Mouse (Mus musculus) gastrocnemius, adult 18-20 months (tissue): ENCODE data around the gene Iqgap3. TPM values are rescaled to one million over a fixed set of nuclear protein-coding genes. Genes with fewer than 3 reads are reported as not detected.

ENCODE experiments used
- DNase-seq: peaks from one replicate; pipeline ENCODE4 v3.0.0; 2021; ENCODE audit warnings: low spot score
- total RNA-seq, 2 experiments: library from RNA; stranded (reverse); gene quantifications; 2 replicates each; pipeline ENCODE4 v1.2.3; 2021

Iqgap3 gene
- total RNA-seq, 2 experiments from 2014 or later: 0.21 to 0.39 TPM

DNA sequence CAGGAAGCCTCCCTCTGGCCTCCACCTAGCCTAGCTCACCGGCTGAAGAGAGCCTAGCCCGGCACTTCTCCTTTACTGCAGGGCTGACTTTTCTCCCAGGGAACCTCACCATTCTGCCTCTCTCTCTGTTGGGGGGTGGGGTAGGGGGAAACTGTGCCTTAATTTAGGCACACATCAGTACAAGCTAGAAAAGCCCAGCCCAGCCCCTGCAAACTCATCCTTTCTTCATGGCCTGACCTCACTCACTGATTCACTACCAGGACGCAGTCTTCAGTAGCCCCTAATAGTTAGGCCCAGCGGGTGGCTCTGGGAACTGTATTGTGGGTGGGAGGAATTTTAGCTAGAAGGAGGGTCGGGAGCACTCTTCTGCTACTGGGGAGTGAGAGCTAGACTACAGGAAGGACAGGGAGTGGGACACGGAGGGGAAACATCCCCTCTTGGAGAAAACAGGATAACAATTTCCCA lies 67.8 kb downstream of the Iqgap3 start:
- no peak for DNase-seq

DNA sequence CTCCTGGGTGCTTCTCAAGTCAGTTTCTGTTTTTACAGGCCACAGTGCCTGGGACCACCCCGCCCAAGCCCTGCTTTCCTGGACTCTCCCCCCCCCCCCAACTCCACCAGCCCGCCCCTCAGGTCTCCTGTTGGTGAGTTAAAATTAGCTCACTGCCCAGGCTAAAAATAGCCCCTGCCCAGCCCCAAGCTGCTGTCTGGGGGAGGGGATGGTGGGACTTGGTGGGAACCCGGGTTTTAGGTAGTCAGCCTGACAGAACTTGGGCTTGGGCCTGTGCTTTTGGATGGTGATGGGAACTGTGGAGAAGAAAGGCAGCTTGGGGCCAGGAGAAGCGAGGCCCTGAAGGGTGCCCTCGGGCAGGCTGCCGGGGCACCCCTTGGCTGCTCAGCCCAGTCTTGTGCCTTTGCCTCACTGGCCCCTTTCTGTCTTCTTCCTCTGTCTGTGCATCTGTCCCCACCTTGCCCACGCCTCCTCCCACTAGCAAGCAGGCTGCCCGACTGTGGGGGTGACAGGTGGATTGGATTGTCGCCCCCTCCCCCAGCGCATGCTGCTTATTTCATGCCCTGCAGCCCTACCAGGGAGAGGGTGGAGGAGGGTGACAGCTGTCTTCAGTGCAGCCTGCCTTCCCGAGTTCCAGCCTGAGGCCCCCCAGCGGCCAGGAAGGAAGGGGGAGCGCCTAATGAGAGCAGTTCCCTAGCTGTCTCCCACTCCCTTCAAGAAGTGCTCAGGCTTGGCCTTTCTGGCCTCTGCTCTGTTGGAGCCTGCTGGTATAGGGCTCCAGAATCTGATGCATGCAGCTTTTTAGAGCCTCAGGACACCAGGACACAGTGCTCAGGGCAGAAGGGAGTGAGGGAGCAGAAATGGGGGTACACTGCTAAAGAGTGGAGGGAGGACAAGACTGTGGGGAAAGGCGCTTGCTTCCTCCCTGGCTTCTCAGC lies 68.6 kb downstream of the Iqgap3 start:
- peak; percentile 75 for DNase-seq

DNA sequence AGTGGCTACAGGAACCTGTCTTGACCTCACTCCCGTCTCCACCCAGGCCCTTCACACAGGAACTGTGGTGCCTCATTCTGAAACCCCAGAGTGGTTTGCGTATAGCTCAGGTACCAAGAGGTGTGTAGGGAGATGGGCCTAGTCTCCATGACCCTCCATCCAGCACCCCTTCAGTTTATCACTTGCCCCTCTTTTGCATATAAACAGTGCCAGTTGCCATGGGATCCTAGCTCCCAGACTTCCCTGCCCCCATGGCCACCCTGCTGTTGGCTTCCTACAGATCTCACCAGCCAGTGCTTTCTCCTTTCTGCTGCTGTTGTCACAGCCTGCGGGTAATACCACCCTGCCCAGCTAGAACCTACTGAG lies 69.2 kb downstream of the Iqgap3 start:
- DNase-seq: no peak

DNA sequence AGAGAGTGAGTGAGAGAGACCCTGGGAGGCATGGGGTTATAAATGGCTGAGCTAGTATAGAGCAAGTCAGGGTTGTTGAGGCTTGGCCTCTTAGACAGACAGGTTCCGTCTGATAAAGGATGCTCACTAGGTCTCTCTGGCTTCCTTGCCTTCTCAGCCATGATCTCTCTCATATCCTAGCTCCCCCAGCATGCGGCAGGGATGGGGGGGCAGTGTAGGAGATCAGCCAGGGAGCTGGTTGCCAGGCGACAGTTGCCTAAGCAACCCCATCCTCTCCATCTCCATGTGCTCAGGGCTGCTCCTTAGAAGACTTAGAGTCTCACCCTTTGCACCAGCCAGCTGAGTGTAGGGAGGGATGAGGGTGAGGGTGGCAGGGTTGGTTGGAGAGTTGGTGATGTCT lies 70.3 kb downstream of the Iqgap3 start:
- DNase-seq: no peak

DNA sequence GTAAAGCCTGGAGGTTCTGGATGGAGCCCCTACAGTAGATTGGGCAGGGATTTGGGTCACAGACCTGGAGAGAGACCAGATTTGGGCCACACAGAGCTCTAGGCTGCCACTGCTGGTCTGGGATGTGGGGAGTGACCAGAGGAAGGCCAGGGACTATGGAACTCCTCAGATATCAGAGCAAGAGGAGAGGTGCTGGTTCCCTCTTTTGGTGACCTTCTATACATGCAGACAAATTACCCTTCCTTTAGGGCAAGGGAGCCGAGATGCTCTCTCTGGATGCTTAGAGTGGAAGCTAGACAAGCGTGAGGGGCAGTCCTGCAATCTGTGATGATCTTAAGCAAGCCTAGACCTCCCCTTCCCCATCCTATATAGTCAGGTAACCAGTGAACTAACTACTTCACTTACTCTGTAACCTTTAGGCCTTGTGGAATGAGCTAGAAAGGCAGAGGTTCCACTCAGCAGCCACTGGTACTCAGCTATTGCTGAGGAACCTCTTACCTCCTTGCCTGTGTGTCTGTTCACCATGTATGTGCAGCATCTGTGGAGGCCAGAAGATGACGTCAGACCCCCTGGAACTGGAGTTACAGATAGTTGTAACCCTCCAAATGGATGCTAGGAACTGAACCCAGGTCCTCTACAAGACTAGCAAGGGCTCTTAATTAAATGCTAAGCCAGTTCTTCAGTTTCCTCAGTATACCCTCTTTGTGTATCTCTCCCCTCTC lies 71.7 kb downstream of the Iqgap3 start:
- DNase-seq: no peak

DNA sequence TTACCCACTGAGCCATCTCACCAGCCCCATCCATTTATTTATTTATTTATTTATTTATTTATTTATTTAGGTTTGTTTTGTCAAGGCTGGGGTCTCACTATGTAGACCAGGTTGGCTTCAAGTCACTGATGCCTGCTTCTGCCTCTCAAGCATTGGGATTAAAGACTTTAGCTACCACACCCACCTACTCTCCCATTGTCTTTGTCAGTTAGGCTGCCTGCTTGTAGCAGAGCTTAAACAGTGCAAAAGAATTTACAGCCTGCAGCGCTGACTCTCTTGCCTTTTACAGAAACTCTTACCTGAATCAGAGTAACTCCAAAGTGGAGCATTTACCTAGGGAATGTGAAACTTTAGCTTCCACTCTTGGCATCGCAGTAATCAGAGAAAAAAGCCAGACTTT lies 72.5 kb downstream of the Iqgap3 start:
- no peak for DNase-seq

DNA sequence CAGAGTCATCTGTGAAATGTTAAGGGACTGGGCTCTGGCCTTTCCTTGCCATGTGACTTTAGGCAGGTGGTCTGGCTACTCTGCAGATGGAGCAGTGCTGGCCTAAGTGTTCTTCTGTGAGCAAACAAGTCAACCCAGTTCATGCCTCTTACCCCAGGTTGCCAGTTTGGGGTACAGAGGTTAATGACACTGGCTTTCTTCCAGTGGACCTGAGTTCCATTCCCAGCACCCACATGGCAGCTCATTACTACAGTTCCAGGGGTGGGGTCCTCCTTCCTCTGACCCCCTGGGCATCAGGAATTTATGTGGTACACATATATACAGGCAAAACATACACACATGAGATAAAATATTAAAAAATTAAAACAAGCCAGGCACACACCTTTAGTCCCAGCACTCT lies 75.0 kb downstream of the Iqgap3 start:
- no peak for DNase-seq

DNA sequence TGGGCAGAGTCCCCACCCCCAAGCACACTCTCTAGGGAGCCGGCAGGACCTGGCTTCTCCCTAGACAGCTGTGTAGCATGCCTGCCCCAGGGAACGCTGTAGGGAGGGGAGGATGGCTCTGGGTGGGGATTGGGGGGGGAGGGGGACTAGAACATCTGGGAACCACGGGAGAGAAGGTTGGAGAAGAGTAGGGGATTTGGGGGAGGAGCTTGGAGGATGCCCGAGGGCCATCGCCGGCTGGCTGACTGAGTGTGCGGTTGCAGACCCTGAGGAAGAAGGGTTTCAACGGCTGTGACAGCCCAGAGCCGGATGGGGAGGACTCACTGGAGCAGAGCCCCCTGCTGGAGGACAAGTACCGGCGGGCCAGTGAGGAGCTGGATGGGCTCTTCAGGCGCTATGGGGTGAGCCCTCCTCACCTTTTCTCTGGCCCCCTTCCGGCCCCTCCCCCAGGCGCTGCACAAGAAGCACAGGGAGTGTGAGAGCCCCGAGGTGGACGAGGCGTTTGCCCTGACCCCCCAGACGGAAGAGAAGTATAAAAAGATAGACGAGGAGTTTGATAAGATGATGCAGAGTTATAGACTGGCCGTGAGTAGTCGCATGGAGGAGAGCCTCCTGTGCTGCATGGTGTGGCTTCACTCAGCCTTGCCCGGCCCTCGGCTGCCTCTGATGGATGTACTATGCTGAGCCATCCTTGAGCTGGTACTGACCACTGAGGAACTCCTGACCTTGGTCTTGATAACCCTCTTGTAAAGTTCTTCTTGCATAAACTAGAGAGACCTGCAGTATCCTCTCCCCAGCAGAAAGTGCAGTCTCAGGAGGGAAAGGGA lies 76.2 kb downstream of the Iqgap3 start:
- no peak for DNase-seq

DNA sequence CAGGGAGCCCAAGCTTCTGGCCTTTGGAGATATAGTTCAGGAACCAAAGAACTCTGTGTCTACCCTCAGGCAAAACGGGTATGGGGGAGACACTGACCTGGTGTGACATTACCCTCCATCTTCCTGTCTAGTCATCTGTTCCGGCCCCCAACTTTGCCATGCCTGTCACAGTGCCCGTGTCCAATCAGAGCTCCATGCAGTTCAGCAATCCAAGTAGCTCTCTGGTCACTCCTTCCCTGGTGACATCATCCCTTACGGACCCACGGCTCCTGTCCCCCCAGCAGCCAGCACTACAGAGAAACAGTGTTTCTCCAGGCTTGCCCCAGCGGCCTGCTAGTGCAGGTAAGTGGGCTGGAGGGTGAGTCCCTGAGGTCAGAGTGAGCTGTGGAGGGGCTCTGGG lies 77.2 kb downstream of the Iqgap3 start:
- DNase-seq: no peak

DNA sequence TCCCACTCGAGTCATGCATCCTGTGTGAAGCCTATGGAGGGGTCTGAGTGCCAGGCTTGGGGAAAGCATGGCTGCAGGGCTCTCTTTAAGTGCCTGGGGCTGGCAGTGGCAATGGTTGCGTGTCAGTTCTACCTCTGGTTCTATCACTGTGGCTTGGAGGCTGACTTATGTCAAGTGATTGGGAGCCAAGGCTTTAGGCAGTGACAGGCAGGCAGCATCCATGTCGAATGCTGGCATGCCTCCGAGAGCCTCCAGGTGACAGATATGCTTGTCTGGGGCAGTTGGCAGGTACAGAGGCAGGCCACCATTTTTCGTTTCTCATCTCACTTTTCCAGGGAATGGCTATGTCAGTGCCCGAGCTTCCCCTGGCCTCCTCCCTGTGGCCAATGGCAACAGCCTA lies 79.1 kb downstream of the Iqgap3 start:
- no peak for DNase-seq

DNA sequence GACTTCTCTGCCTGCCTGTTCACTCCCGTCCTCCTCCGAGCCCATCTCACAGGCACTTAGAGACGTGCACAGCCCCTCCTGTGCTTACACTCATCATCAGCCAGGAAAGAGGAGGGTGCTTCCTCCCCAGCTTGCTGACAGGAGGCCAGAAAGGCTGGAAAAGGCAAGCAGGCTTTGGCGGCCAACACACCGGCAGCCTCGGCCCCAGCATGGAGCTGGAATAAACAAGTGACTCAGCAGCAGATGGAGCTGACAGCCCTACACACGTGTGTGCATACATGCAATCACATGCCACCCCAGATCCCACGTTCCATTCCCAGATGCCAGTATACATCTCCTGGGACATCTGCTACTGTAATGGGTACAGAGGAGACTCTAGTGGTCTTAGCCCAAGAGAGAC lies 80.5 kb downstream of the Iqgap3 start:
- DNase-seq: peak; percentile 89

DNA sequence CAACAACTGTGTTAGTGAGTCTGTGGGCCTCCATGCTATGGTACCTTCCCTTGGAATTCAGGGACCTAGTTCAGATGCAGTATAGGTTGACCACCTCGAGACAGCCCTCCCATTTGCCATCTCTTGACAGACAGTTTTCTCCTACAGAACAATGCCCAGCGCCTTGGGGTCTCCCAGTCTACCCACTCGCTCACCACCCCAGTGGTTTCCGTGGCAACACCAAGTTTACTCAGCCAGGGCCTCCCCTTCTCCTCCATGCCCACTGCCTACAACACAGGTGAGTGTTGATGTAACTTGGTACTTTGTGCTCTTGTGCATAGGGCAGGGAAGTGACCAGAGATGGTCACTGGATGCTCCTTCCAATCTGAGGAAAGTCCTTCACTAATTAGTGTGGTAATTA lies 81.0 kb downstream of the Iqgap3 start:
- no peak for DNase-seq

DNA sequence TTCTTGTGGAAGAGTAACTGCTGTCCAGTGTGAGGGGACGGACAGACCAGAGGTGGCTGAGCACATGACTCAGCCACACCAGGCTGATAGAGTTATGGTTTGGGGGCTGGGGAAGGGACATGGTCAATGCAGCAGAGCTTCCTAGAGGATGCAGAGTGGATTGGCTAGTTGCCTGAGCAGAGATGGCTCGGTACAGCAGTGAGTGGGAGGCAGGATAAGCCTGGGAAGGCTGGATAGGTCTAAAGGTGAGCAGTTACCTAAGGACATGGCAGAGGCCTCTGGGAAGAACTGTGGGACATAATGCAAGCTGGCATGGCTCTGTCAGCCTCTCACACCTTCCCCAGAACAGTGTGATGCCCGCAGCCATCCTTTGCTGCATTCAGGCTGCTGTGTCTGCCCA lies 82.1 kb downstream of the Iqgap3 start:
- DNase-seq: no peak

DNA sequence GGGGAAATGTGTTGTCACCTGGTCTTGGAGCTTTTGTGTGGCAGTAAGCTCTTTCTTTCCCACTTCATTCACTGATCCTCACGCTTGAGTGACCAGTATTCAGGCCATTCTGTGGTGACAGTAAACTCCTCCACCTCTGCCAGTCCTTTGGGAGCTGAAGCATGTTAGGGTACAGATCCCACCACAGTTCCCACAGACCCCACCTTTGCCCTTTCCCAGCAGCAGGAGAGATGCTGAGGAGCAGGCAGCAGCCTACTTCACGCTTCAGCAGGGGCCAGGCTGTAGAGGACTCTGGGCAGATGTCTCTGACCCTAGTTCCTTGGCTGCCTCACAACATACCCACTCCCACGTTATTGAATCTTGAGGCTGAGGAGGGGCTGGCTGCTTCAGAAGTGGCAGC lies 82.5 kb downstream of the Iqgap3 start:
- no peak for DNase-seq

DNA sequence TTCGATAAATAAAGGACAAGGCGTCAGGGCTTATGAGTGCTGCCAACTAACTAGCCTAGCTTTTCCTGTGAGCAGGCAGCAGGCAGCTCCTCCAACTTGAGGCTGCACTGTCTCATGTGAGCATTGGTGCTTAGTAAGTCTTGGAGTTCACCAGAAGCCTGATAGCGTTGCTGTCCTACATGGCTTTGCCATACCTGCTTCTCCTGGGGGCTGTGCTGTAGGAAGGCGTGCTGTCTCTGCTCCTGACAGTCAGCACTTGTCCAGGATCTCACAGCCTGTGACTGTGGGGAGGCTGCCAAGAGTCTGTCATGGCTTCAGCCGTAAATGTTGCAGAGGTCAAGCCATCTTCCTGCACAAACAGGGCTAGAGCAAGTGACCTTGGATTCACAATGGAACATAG lies 84.3 kb downstream of the Iqgap3 start:
- DNase-seq: peak; percentile 56

DNA sequence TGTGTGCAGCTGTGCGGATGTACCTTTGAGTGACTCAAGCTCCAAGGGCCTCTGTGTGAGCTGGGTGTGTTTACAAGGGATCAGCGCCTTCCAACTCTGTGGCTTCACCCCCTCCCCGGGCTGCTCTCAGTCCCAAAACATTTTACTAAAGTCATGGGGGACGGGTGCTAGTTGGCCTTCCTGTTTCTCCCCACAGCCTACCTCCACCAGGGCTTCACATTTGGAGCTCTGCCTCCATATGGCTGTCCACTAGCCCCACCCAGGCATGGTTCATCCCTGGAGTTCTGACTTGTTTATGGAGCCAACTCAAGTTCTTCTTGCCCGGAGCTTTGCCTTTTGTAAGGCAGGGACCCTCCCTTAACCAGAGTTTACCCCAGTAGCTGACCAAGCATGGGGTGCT lies 88.6 kb downstream of the Iqgap3 start:
- DNase-seq: peak; percentile 2

Other genes with a start within 250 kb of the Iqgap3 start
- gene Sh2d2a, start 235.2 kb upstream of the Iqgap3 start, total RNA-seq: not detected
- gene Prcc, start 196.4 kb upstream of the Iqgap3 start, total RNA-seq: 10 to 100 TPM; 48.3 to 55.2 TPM
- gene Hdgf, start 175.7 kb upstream of the Iqgap3 start, total RNA-seq: 100 to 1,000 TPM; 219 to 232 TPM
- gene Mrpl24, start 162.5 kb upstream of the Iqgap3 start, total RNA-seq: 10 to 100 TPM; 42.2 to 49.1 TPM
- 1 to 10 TPM; 6.3 to 8.1 TPM for gene Isg20l2, start 151.7 kb upstream of the Iqgap3 start, total RNA-seq
- gene Rrnad1, start 151.3 kb upstream of the Iqgap3 start, total RNA-seq: 1 to 10 TPM; 3.2 to 3.4 TPM
- gene Crabp2, start 133.3 kb upstream of the Iqgap3 start, total RNA-seq: under 1 TPM in 1 of 2 experiments, not detected in 1; 0.57 TPM
- 10 to 100 TPM; 10.8 to 24.9 TPM for gene Nes, start 110.9 kb upstream of the Iqgap3 start, total RNA-seq
- not detected for gene Bcan, start 81.7 kb upstream of the Iqgap3 start, total RNA-seq
- not detected for gene Hapln2, start 54.4 kb upstream of the Iqgap3 start, total RNA-seq
- gene Gpatch4, start 38.9 kb upstream of the Iqgap3 start, total RNA-seq: 10 to 100 TPM; 20.3 to 20.4 TPM
- gene Naxe, start 23.5 kb upstream of the Iqgap3 start, total RNA-seq: 10 to 100 TPM; 49.1 to 52.6 TPM
- not detected for gene Ttc24, start 3.7 kb upstream of the Iqgap3 start, total RNA-seq
- gene Mef2d, start 60.4 kb downstream of the Iqgap3 start, total RNA-seq: 100 to 1,000 TPM; 174 to 196 TPM
- gene Rhbg, start 172.7 kb downstream of the Iqgap3 start, total RNA-seq: not detected
- 1 to 10 TPM in 1 of 2 experiments, under 1 TPM in 1; 1.00 to 1.3 TPM for gene Gm38392, start 205.2 kb downstream of the Iqgap3 start, total RNA-seq
- 1 to 10 TPM; 7.4 to 7.9 TPM for gene Tsacc, start 215.0 kb downstream of the Iqgap3 start, total RNA-seq
- 100 to 1,000 TPM in 1 of 2 experiments, 10 to 100 TPM in 1; 84.1 to 107 TPM for gene Cct3, start 215.1 kb downstream of the Iqgap3 start, total RNA-seq
- gene Glmp, start 243.1 kb downstream of the Iqgap3 start, total RNA-seq: 10 to 100 TPM; 41.2 to 41.8 TPM